ENCODE assay signal across 24 mouse cellular contexts in the genomic region with DNA sequence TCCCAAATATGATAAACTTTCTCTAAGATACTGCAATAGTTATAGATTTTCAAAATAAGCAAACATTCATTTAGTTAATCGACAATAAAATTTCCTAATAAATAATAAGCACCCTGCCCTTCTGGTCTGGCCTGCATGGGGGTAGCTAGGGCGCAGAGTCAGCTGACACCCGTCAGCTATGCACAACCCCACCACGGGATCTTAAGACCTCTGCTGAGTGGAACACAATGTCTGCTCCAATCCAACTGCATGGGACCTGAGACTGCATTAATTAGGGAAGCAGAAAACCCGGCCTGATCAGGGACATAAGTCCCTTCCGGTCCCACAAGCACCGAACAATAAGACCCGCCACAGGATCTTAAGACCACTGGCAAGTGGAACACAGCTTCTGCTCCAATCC.
"Had no signal": no experiment of that assay in that cellular context is flagged by ENCODE, and none has a peak within 500 bp of the region (broad histone marks: within the 10 kb centered on the region; RNA-seq: fewer than 3 reads in every experiment).

No protein-coding gene starts in this region.

- H3K27me3 ChIP-seq: heart, embryonic 13.5 days; heart, embryonic 15.5 days; hindbrain, embryonic 13.5 days; hindbrain, embryonic 15.5 days; limb, embryonic 12.5 days; liver, embryonic 13.5 days had no signal

- ATAC-seq: hindbrain, postnatal 0 days; intestine, embryonic 16.5 days had no signal

- H3K4me3 ChIP-seq: heart, embryonic 10.5 days; heart, embryonic 13.5 days; heart, embryonic 15.5 days; hindbrain, embryonic 13.5 days; hindbrain, embryonic 15.5 days; layer of hippocampus, adult 2 months; left cerebral cortex, adult 2 months; limb, embryonic 10.5 days; limb, embryonic 12.5 days; liver, embryonic 13.5 days had no signal

- H3K9me3 ChIP-seq: heart, embryonic 10.5 days; heart, embryonic 13.5 days; heart, embryonic 15.5 days; hindbrain, embryonic 13.5 days; hindbrain, embryonic 15.5 days; limb, embryonic 10.5 days; limb, embryonic 12.5 days; liver, embryonic 13.5 days had no signal

- DNase-seq: gastrocnemius, postnatal 14 days; gastrocnemius, postnatal 36 days; heart, adult 18-20 months; heart, postnatal 14 days; heart, postnatal 36 days; kidney, adult 11 months; kidney, adult 2 months; kidney, postnatal 10 days; kidney, postnatal 25 days; kidney, postnatal 4 days; liver; liver, embryonic 13.5 days had no signal

- H3K36me3 ChIP-seq: heart, embryonic 10.5 days; heart, embryonic 13.5 days; heart, embryonic 15.5 days; hindbrain, embryonic 13.5 days; hindbrain, embryonic 15.5 days; limb, embryonic 10.5 days; limb, embryonic 12.5 days; liver, embryonic 13.5 days had no signal

- H3K27ac ChIP-seq: heart, embryonic 10.5 days; heart, embryonic 13.5 days; heart, embryonic 15.5 days; hindbrain, embryonic 13.5 days; hindbrain, embryonic 15.5 days; hindbrain, postnatal 0 days; layer of hippocampus, adult 2 months; left cerebral cortex, adult 2 months; limb, embryonic 10.5 days; limb, embryonic 12.5 days; liver, embryonic 13.5 days had no signal

- H3K9ac ChIP-seq: heart, embryonic 13.5 days; heart, embryonic 15.5 days; hindbrain, embryonic 13.5 days; hindbrain, embryonic 15.5 days; limb, embryonic 12.5 days; liver, embryonic 13.5 days had no signal

- H3K4me2 ChIP-seq: heart, embryonic 13.5 days; heart, embryonic 15.5 days; hindbrain, embryonic 13.5 days; hindbrain, embryonic 15.5 days; limb, embryonic 12.5 days; liver, embryonic 11.5 days; liver, embryonic 13.5 days had no signal

- H3K4me1 ChIP-seq: heart, embryonic 10.5 days; heart, embryonic 13.5 days; heart, embryonic 15.5 days; hindbrain, embryonic 13.5 days; hindbrain, embryonic 15.5 days; limb, embryonic 10.5 days; limb, embryonic 12.5 days; liver, embryonic 13.5 days had no signal
